Mouse (Mus musculus): ENCODE results near the gene Slc27a2. TPM values are rescaled to one million over a fixed set of nuclear protein-coding genes. Genes with fewer than 3 reads are reported as not detected.

Gene Slc27a2
- polyA plus RNA-seq, 1 experiment from 2014 or later, result 3.7 TPM

GRCm38 (mm10) chr2:126633165-126633564 lies 81.0 kb downstream of the Slc27a2 start:
- Histone ChIP-seq H3K9ac (ENCODE audit: low read length) (no peak overlapping the region), H3K4me1 (ENCODE audit: control insufficient read depth, insufficient read depth, low read length) (no peaks in the 10 kb centered on the region), H3K4me3 (ENCODE audit: low read depth, low read length) (no peak overlapping the region), H3K9me3 (replicated peaks; ENCODE audit: control insufficient read depth, low read length) (no peaks in the 10 kb centered on the region), H3K27me3 (replicated peaks; ENCODE audit: control insufficient read depth, insufficient read depth, low read length) (no peaks in the 10 kb centered on the region), H3K4me2 (ENCODE audit: low read length) (no peak overlapping the region), H3K36me3 (ENCODE audit: control insufficient read depth, insufficient read depth, low read length) (peaks cover 36% of the 10 kb centered on the region), H3K27ac (ENCODE audit: low read depth, low read length) (no peak overlapping the region)
- 91% methylated on average over 2 of the region's 2 CpGs for WGBS
- no peak for DNase-seq (ENCODE audit: low spot score)
- ATAC-seq, result no peak

- no peaks in the 10 kb centered on the region for H3K9me3 ChIP-seq (replicated peaks; ENCODE audit: control insufficient read depth, low read length)
- H3K9ac ChIP-seq (ENCODE audit: low read length), result no peak overlapping the region
- no peak for DNase-seq (ENCODE audit: low spot score)
- H3K27ac ChIP-seq (ENCODE audit: low read depth, low read length), result no peak overlapping the region
- 81% methylated on average over 12 of the region's 12 CpGs for WGBS
- H3K27me3 ChIP-seq (replicated peaks; ENCODE audit: control insufficient read depth, insufficient read depth, low read length), result no peaks in the 10 kb centered on the region
- peaks cover 35% of the 10 kb centered on the region for H3K36me3 ChIP-seq (ENCODE audit: control insufficient read depth, insufficient read depth, low read length)
- no peak for ATAC-seq
- H3K4me1 ChIP-seq (ENCODE audit: control insufficient read depth, insufficient read depth, low read length), result no peaks in the 10 kb centered on the region
- no peak overlapping the region for H3K4me3 ChIP-seq (ENCODE audit: low read depth, low read length)
- no peak overlapping the region for H3K4me2 ChIP-seq (ENCODE audit: low read length)
Observed at GRCm38 (mm10) chr2:126635939-126636823, 84.0 kb downstream of the Slc27a2 start.

Other genes starting within 250 kb of the Slc27a2 start
- gene Atp8b4, start 51.7 kb upstream of the Slc27a2 start, polyA plus RNA-seq (2014; fragmentation: Nextera tagmentation; extraction: Ambion mirVana), result 0.06 TPM in 1 of 2 replicates, not detected in the other
- 1.1 and 1.6 TPM in 2 replicates for gene Hdc, start 66.9 kb downstream of the Slc27a2 start, polyA plus RNA-seq (2014; fragmentation: Nextera tagmentation; extraction: Ambion mirVana)
- gene Gabpb1, start 123.9 kb downstream of the Slc27a2 start, polyA plus RNA-seq (2014; fragmentation: Nextera tagmentation; extraction: Ambion mirVana), result 60.3 and 63.9 TPM in 2 replicates
- 27.8 and 28.8 TPM in 2 replicates for gene Usp8, start 154.9 kb downstream of the Slc27a2 start, polyA plus RNA-seq (2014; fragmentation: Nextera tagmentation; extraction: Ambion mirVana)
- gene Usp50, start 231.1 kb downstream of the Slc27a2 start, polyA plus RNA-seq (2014; fragmentation: Nextera tagmentation; extraction: Ambion mirVana), result 2.2 and 2.3 TPM in 2 replicates

Measured in forebrain, embryonic 14.5 days (tissue).